Mouse (Mus musculus): ENCODE measurements around the gene Pik3r2. TPM values are rescaled to one million over a fixed set of nuclear protein-coding genes. Genes with fewer than 3 reads are reported as not detected.

The Pik3r2 gene
- polyA plus RNA-seq, 1 experiment from 2014 or later: 84.3 TPM

- Histone ChIP-seq H3K9ac (no peak overlapping the region), H3K4me3 (no peak overlapping the region), H3K27ac (no peak overlapping the region), H3K4me2 (no peak overlapping the region), H3K9me3 (replicated peaks) (no peaks in the 10 kb centered on the region), H3K36me3 (ENCODE audit: poor library complexity, severe bottlenecking) (peaks cover 75% of the 10 kb centered on the region), H3K4me1 (peaks cover 13% of the 10 kb centered on the region), H3K27me3 (0 out of 2 replicates have a peak, but pooled peaks cover 8% of the 10 kb centered on the region)
- ATAC-seq: no peak
- WGBS: 87% methylated on average over 25 of the region's 25 CpGs
These were observed 10.0 kb upstream of the Pik3r2 start for GRCm38 (mm10) chr8:70786291-70787050.

- Histone ChIP-seq H3K4me3 (no peak overlapping the region), H3K36me3 (ENCODE audit: poor library complexity, severe bottlenecking) (peaks cover 64% of the 10 kb centered on the region), H3K9ac (no peak overlapping the region), H3K9me3 (replicated peaks) (no peaks in the 10 kb centered on the region), H3K27ac (no peak overlapping the region), H3K4me1 (peaks cover 23% of the 10 kb centered on the region), H3K4me2 (no peak overlapping the region), H3K27me3 (no peaks in the 10 kb centered on the region)
- 83% methylated on average over 11 of the region's 11 CpGs for WGBS
- no peak for ATAC-seq
These were observed 3.6 kb upstream of the Pik3r2 start for GRCm38 (mm10) chr8:70780093-70780492.

GRCm38 (mm10) chr8:70775851-70776495 is 540 bp downstream of the Pik3r2 start:
- peaks cover 69% of the 10 kb centered on the region for H3K36me3 ChIP-seq (ENCODE audit: poor library complexity, severe bottlenecking)
- peak; percentile 39; the same call in 1 of the 2 replicates for ATAC-seq

GRCm38 (mm10) chr8:70775227-70775626 is 1.3 kb downstream of the Pik3r2 start:
- Histone ChIP-seq H3K27ac (no peak overlapping the region; the same call in 1 of the 2 replicates), H3K36me3 (ENCODE audit: poor library complexity, severe bottlenecking) (peaks cover 69% of the 10 kb centered on the region), H3K4me2 (peak overlapping the region; percentile 93), H3K9me3 (replicated peaks) (no peaks in the 10 kb centered on the region), H3K4me1 (peaks cover 49% of the 10 kb centered on the region), H3K9ac (peak overlapping the region; percentile 99), H3K27me3 (no peaks in the 10 kb centered on the region), H3K4me3 (peak overlapping the region; percentile 86)
- 93% methylated on average over 5 of the region's 5 CpGs for WGBS
- no peak for ATAC-seq

More at GRCm38 (mm10) chr8:70775851-70776495, 540 bp downstream of the Pik3r2 start:
- Histone ChIP-seq H3K4me1 (peaks cover 49% of the 10 kb centered on the region), H3K4me3 (peak overlapping the region; percentile 86), H3K27ac (peak overlapping the region; percentile 98), H3K27me3 (no peaks in the 10 kb centered on the region), H3K4me2 (peak overlapping the region; percentile 93), H3K9ac (peak overlapping the region; percentile 99), H3K9me3 (replicated peaks) (no peaks in the 10 kb centered on the region)
- WGBS: 1% methylated on average over 34 of the region's 34 CpGs

GRCm38 (mm10) chr8:70774740-70775139 is 1.8 kb downstream of the Pik3r2 start:
- H3K27ac ChIP-seq: peak overlapping the region; percentile 70
- H3K4me1 ChIP-seq: peaks cover 49% of the 10 kb centered on the region
- H3K4me3 ChIP-seq: peak overlapping the region; percentile 86
- 94% methylated on average over 18 of the region's 18 CpGs for WGBS
- peak overlapping the region; percentile 99 for H3K9ac ChIP-seq
- peak overlapping the region; percentile 93 for H3K4me2 ChIP-seq
- no peaks in the 10 kb centered on the region for H3K27me3 ChIP-seq
- no peak for ATAC-seq
- H3K36me3 ChIP-seq (ENCODE audit: poor library complexity, severe bottlenecking): peaks cover 69% of the 10 kb centered on the region
- H3K9me3 ChIP-seq (replicated peaks): no peaks in the 10 kb centered on the region

GRCm38 (mm10) chr8:70773833-70774232 is 2.7 kb downstream of the Pik3r2 start:
- Histone ChIP-seq H3K9ac (peak overlapping the region; percentile 99), H3K4me2 (peak overlapping the region; percentile 93), H3K4me1 (peaks cover 49% of the 10 kb centered on the region), H3K4me3 (peak overlapping the region; percentile 17), H3K27me3 (no peaks in the 10 kb centered on the region), H3K9me3 (replicated peaks) (no peaks in the 10 kb centered on the region), H3K36me3 (ENCODE audit: poor library complexity, severe bottlenecking) (peaks cover 66% of the 10 kb centered on the region), H3K27ac (peak overlapping the region; percentile 70)
- 70% methylated on average over 9 of the region's 9 CpGs for WGBS
- ATAC-seq: no peak

GRCm38 (mm10) chr8:70773410-70773809 is 3.1 kb downstream of the Pik3r2 start:
- peaks cover 47% of the 10 kb centered on the region for H3K4me1 ChIP-seq
- H3K27me3 ChIP-seq: no peaks in the 10 kb centered on the region
- 76% methylated on average over 5 of the region's 5 CpGs for WGBS
- peak overlapping the region; percentile 99 for H3K9ac ChIP-seq
- H3K9me3 ChIP-seq (replicated peaks): no peaks in the 10 kb centered on the region
- H3K27ac ChIP-seq: peak overlapping the region; percentile 70
- ATAC-seq: no peak
- peaks cover 66% of the 10 kb centered on the region for H3K36me3 ChIP-seq (ENCODE audit: poor library complexity, severe bottlenecking)
- H3K4me2 ChIP-seq: peak overlapping the region; percentile 93
- peak overlapping the region; percentile 17; the same call in 1 of the 2 replicates for H3K4me3 ChIP-seq

GRCm38 (mm10) chr8:70772890-70773289 is 3.6 kb downstream of the Pik3r2 start:
- peak overlapping the region; percentile 70 for H3K27ac ChIP-seq
- H3K4me3 ChIP-seq: no peak overlapping the region
- peak overlapping the region; percentile 99; the same call in 1 of the 2 replicates for H3K9ac ChIP-seq
- H3K4me1 ChIP-seq: peaks cover 42% of the 10 kb centered on the region
- 90% methylated on average over 9 of the region's 9 CpGs for WGBS
- H3K36me3 ChIP-seq (ENCODE audit: poor library complexity, severe bottlenecking): peaks cover 68% of the 10 kb centered on the region
- H3K9me3 ChIP-seq (replicated peaks): no peaks in the 10 kb centered on the region
- peak overlapping the region; percentile 93 for H3K4me2 ChIP-seq
- no peaks in the 10 kb centered on the region for H3K27me3 ChIP-seq
- ATAC-seq: no peak

GRCm38 (mm10) chr8:70772075-70772474 is 4.4 kb downstream of the Pik3r2 start:
- Histone ChIP-seq H3K36me3 (ENCODE audit: poor library complexity, severe bottlenecking) (peaks cover 75% of the 10 kb centered on the region), H3K4me2 (no peak overlapping the region), H3K27ac (no peak overlapping the region), H3K27me3 (no peaks in the 10 kb centered on the region), H3K4me1 (peaks cover 37% of the 10 kb centered on the region), H3K9ac (no peak overlapping the region), H3K4me3 (no peak overlapping the region), H3K9me3 (replicated peaks) (no peaks in the 10 kb centered on the region)
- ATAC-seq: no peak
- 93% methylated on average over 13 of the region's 13 CpGs for WGBS

GRCm38 (mm10) chr8:70771217-70771616 is 5.3 kb downstream of the Pik3r2 start:
- peaks cover 44% of the 10 kb centered on the region for H3K4me1 ChIP-seq
- WGBS: 91% methylated on average over 7 of the region's 7 CpGs

GRCm38 (mm10) chr8:70770748-70771147 is 5.8 kb downstream of the Pik3r2 start:
- H3K9me3 ChIP-seq (replicated peaks): no peaks in the 10 kb centered on the region
- WGBS: 95% methylated on average over 13 of the region's 13 CpGs
- no peak overlapping the region for H3K9ac ChIP-seq
- peaks cover 9% of the 10 kb centered on the region; the same call in 1 of the 2 replicates for H3K27me3 ChIP-seq
- no peak overlapping the region for H3K27ac ChIP-seq
- H3K4me1 ChIP-seq: peaks cover 45% of the 10 kb centered on the region
- H3K4me2 ChIP-seq: no peak overlapping the region
- no peak for ATAC-seq
- H3K36me3 ChIP-seq (ENCODE audit: poor library complexity, severe bottlenecking): peaks cover 75% of the 10 kb centered on the region
- H3K4me3 ChIP-seq: no peak overlapping the region

More at GRCm38 (mm10) chr8:70771217-70771616, 5.3 kb downstream of the Pik3r2 start:
- Histone ChIP-seq H3K27me3 (peaks cover 6% of the 10 kb centered on the region; the same call in 1 of the 2 replicates), H3K4me2 (no peak overlapping the region), H3K9me3 (replicated peaks) (no peaks in the 10 kb centered on the region), H3K4me3 (no peak overlapping the region), H3K27ac (no peak overlapping the region), H3K9ac (no peak overlapping the region), H3K36me3 (ENCODE audit: poor library complexity, severe bottlenecking) (peaks cover 75% of the 10 kb centered on the region)
- ATAC-seq: no peak

GRCm38 (mm10) chr8:70769858-70770257 is 6.7 kb downstream of the Pik3r2 start:
- H3K36me3 ChIP-seq (ENCODE audit: poor library complexity, severe bottlenecking): peaks cover 73% of the 10 kb centered on the region
- WGBS: 68% methylated on average over 12 of the region's 12 CpGs
- no peak overlapping the region for H3K4me3 ChIP-seq
- peaks cover 10% of the 10 kb centered on the region; the same call in 1 of the 2 replicates for H3K27me3 ChIP-seq
- H3K4me1 ChIP-seq: peaks cover 41% of the 10 kb centered on the region
- no peaks in the 10 kb centered on the region for H3K9me3 ChIP-seq (replicated peaks)
- no peak overlapping the region for H3K4me2 ChIP-seq
- no peak for ATAC-seq
- H3K27ac ChIP-seq: no peak overlapping the region; the same call in 1 of the 2 replicates
- no peak overlapping the region for H3K9ac ChIP-seq

Measured in forebrain, embryonic 13.5 days (tissue).